Mouse (Mus musculus) ZHBTc4 (cell line): ENCODE results near the gene Vmn1r16.
"Not testable (repeated sequence)": the region's sequence is repeated elsewhere in the genome, so short reads cannot be mapped to it uniquely, and the experiment has no call there.

Experiments
- DNase-seq: peaks from one replicate; pipeline ENCODE4 v3.0.0-alpha.2; 2011; ENCODE audit warnings: low read depth, low spot score

Vmn1r16 gene

DNA sequence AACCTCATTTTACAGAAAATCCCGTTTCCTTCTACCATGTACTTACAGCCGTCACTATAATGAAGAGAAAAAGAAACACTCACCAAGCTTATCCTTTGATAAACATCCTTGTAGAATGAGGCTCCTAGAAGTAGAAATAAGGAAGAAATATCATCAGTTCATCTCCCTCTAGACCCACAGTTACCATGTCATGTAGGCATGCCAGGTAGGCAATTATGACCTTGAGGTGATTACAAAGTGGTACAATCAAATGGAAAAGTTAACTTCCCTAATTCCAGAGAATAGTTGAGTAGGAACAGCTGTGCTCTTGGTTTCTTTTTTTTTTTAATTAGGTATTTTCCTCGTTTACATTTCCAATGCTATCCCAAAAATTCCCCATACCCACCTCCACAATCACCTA lies at the start of gene Vmn1r16:
TSS of gene Vmn1r16 (minus strand) at position 101 of the 400 bp plus-strand sequence.
- no peak for DNase-seq

DNA sequence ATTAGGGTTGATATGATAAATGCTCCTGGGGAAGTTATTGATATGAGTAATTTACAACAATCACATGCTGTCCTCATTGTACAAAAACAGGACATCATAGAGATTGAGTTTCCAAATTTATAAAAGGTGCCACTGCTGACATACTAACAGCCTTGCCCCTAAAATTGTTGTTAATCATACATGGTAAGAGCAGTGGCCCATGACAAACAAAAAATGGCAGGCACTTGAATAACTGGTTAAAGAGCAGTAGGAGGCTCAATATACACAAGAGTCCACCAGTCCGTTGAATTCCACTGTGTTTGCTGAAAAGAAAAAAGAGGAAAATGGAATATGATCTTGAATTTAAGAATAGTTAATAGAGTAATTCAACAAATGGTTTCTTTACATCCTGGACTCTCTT lies 38.2 kb upstream of the Vmn1r16 start:
- no peak for DNase-seq

DNA sequence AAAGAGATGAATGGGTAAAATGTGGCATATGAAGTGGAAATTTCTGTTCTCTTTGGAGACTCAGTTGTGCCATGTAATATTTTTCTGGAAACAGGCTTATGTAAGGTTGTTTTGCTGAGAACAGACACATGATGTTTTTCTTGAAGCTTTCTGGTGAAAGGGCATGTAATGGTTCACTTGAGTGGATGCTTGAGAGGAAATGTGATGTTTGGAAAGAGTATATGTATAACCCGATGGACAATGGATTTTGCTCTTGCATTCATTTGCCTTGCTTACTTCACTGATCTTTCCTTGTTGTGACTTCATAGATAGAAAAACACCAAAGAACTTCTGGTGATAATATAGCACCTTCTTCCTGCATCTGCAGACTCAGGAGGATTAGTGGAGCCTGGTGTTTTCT lies 36.6 kb upstream of the Vmn1r16 start:
- DNase-seq: not testable (repeated sequence)

- DNase-seq: no peak
Measured at GRCm38 (mm10) chr6:57363627-57364026, 34.3 kb upstream of the Vmn1r16 start, which contains the start of gene Vmn1r17. TSS of gene Vmn1r17 (minus strand) at chr6:57363727.

GRCm38 (mm10) chr6:57356864-57357263 lies 27.6 kb upstream of the Vmn1r16 start:
- DNase-seq: no peak

- DNase-seq: no peak
Measured at GRCm38 (mm10) chr6:57326176-57326575, 3.1 kb downstream of the Vmn1r16 start.

GRCm38 (mm10) chr6:57278952-57279351 lies 50.3 kb downstream of the Vmn1r16 start:
- no peak for DNase-seq

DNA sequence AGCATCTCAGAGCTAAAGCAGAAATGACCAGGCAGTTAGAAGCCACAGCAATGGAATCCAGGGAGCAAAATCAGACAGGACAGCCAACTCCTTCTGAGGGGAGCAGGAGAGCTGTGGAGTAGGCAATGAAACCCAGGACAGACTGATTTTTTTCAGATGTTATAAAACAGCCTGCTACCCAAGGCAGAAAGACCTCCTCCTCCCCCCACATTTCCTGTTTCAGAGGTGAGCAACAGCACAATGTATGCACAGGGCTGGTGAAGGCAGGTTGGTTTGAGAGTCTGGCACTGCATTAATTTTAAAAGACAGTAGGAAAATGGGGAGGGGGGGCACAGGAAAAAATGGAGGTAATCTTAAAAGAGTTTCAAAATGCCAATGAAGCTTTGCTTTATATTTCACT lies 56.8 kb downstream of the Vmn1r16 start:
- no peak for DNase-seq

GRCm38 (mm10) chr6:57271881-57272280 lies 57.4 kb downstream of the Vmn1r16 start:
- DNase-seq: no peak
